Mouse (Mus musculus): ENCODE results near the gene Mgam.

GRCm38 (mm10) chr6:40613260-40613852 is 15.3 kb upstream of the Mgam start, which contains the start of gene Tas2r138:
- TF ChIP-seq CTCF (IDR thresholded peaks at IDR 0.05; ENCODE audit: extremely low read depth, insufficient read depth, low read length) (no peak), POLR2A (IDR thresholded peaks at IDR 0.05; ENCODE audit: extremely low read depth, insufficient read depth, low read length) (no peak)
